Mouse (Mus musculus) heart, postnatal 4 days (tissue): ENCODE results near the gene Acaca. TPM values are rescaled to one million over a fixed set of nuclear protein-coding genes. Genes with fewer than 3 reads are reported as not detected.
A peak's percentile ranks its signal among the peaks of the same experiment; 100 is the strongest.

Source experiments
- DNase-seq: peaks from one replicate; pipeline ENCODE4 v3.0.0; 2021
- total RNA-seq, 2 experiments: library from RNA; stranded (reverse); gene quantifications; 2 replicates each; pipeline ENCODE4 v1.2.3; 2021

Acaca gene
- total RNA-seq, 2 experiments from 2014 or later = 25.0 to 28.4 TPM

DNA sequence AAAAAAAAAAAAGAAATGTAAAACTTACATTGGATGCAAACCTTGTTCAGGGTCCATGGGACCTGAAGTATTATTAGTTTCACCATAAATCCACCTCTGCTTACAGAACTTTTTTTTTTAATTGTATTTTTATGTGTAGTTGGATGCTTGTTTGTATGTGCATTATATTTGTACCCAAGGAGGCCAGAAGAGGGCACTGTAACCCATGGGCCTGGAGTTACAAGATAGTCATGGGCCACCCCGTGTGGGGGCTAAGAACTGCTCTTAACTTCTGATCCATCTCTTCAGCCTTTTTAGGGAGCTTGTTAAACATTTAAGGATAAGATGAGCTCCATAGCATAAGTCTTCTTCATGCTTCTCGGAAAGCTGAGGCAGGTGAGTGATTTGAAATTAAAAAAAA lies 21.4 kb downstream of the Acaca start:
- DNase-seq = no peak

DNA sequence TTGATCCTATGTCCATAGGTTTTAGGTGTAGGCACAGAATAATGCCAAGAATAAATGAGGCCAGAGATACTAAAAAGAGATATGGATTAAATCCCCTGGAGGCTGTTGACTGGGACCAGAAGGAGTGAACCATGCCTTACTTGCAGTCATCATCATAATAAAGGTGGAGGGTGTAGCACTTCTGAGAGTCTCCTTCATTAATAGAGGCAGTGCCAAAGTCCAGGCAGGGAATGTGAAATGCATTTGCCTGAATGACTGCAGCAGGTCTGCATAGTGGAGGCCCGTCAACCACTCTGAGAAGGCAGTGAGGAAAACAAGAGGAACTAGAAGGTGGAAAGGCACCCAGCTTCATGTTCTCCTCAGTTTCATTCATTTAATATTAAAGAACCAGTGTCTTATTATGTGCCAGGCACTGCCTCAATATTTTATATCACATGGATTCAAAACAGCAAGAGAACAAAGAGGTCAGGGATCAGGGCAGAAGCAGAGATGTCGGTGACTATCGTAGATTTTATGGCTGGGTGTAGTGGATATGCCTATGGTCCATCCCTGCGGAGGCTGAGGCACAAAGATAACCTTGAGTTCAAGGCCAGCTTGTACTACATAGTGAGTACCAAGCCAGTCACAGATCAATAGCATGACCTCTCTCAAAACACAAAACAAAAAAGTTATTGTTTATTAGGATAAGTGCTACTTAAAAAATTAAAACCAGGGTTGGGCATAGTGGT lies 27.2 kb downstream of the Acaca start:
- no peak for DNase-seq

DNA sequence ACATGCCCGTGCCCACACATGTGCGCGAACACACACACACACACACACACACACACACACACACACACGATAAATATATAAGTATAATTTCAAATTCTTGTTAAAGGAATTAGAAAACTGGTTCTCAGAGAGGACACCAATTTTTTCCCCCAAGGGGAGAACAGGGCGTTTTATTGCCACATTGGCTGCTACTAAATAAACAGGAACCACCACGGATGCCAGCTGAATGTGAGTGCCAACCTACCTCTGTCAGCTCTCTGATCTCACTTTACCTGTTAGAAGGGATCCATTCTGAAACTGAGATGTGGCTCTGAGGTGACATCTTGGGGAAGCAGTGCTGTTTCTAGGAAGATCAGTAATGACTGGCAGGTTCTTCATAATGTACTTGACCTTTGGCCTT lies 34.7 kb downstream of the Acaca start:
- no peak for DNase-seq

DNA sequence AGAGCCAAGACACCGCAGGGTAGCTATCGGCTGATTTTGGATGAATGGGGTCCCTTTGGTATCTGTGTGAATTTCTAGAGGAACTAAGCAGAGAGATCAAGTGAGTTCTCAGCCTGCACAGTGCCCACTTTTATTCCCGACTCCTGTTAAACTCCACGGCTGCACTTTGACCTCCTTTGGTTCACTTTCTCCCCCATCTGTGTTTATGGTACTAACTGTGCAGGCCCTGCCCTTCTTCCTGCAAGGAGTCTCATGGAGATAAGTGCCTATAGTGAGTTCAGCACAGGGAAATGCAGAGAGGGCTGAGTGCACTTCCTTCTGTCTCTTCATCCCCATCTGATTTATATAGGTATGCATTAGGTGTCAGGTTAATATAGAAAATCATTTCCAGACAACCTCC lies 35.1 kb downstream of the Acaca start:
- DNase-seq = no peak

DNA sequence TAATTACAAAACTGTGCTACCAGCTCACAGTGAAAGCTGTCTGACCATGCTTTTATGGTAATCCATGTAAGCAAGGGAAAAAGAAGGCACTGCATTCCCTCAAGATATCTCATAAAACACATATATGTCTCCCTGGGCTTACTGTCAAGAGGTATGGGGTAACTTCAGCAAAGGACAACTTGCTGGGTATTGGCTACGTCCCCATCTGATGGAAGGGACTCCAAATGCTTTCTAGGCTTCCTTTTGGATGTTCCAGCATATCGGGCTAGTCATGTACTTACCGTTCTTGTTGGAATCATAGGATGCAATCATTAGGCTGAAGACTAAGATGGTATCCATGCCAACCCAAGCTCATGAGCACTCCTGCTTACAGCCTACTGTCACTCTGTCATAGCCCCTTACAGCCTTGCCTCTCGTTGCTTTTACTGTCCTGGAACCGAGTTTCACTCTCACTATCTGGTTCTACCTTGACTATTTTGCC lies 37.6 kb downstream of the Acaca start, which contains the start of gene Gm11437:
Gm11437 (minus strand) TSS at position 431 of the 481 bp plus-strand sequence.
- DNase-seq = no peak

DNA sequence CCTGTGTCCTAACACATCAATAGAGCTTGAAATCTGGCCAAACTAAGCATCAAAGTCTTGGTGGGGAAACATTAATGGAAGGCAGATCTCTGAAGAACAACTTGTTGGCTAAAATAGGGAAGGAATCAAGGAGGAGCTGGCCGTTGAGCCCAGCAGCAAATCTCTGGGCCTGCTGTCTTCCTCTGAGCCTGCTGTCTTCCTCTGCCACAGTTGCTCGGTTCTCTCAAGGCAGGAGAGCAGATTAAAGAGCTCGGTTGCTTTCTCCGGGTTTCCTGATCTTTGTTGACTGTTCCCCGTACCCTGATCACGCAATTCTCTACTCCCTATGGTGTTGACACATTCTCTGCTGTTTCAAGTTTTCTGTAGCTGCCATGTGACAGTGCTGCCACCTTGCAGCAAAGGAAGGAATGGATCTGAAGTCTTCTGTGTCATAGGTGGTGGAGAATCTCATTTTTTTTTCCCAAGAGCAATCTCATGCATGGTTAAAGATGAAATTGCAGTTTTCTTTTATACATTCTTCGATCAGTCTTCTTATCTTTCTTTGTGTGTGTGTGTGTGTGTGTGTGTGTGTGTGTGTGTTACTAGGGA lies 39.3 kb downstream of the Acaca start:
- DNase-seq = peak; percentile 34

DNA sequence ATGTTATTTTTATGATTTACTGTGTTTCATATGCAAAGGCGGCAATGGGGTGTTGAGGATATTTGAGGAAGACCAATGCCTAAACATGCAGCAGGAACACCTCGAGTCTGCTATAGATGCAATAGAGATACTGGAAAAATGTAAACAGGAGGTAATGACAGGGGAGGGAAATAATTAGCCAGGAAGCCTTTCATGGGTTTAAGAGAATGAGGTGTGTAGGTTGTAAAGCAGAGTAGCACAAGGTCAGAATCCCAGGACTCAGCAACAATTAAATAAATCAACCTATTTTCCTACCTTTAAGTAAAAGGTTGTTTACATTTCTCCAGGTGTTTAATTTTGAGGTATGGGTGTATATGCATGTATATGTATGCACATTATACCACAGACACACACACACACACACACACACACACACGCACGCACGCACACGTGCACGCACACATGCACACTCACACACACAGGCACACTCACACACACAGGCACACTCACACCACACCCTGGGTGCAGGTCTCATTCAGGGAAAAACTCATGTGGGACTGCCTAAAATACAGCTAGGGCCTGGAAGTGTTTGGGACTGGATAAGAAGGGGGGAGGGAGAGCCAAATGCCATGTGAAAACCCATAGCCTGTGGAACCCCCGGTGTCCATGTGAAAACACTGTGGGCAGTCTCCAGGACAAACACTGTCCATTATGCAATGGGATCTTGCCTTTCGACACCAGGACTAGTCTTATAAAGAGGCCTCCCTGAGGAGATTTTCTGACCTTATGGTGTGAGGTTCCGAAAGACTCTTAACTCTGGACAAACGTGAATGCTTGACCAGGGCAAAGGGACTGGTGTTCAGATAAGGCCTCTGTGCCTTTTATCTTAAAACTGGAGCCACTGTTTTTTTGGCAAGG lies 43.3 kb downstream of the Acaca start:
- no peak for DNase-seq

DNA sequence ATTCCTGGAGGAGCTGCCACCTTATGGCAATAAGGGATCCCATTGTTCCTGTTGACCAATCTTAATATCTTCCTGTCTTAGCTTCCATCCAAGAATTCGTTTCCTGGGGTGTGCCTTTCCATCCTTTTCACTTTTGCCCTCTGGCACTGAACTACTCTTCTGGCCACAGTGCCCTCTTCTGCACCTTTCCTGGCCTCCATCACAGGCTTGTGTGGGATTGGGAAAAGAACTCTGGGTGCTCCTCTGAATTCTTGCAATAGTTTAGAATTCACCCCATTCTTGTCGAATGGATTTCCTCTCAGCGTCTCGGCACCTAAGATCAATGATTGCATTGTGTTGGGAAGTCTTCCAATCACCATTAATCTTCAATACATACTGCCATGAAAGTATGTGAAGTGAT lies 49.1 kb downstream of the Acaca start:
- DNase-seq = no peak

DNA sequence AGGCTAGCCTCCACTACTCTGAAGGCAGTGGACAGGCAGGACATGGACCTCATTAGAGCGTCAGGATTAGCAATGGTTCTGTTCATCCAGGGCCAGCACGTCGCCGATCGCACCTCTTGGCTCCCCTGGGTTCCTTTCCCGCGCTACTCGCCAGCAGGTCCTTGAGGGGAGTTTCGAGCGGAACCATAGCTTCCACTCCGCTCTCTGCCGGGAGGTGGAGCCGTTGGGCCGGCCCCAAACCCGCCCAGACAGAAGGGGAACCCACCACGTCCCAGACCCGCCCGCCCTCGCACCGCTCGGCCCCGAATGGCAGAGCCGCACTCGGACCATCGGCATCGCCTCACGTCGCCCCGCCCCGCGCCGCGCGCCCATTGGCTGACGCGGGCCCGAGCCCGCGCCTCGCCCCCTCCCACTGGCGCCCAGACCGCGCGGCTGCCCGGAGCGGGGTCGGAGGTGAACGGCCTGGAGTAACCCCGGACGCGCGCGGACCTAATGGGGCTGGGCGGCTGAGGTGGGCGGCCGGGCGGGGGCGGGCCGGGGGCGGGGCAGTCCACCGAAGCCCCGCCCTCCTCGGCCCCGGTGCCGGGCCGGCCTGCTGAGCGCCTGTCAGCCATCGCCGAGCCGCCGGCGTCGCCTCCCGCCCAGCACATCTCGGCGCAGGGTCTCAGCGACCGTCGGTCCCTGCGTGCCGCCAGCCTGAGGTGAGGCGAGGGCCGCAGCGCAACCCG lies 49.9 kb downstream of the Acaca start:
- DNase-seq = peak; percentile 97

DNA sequence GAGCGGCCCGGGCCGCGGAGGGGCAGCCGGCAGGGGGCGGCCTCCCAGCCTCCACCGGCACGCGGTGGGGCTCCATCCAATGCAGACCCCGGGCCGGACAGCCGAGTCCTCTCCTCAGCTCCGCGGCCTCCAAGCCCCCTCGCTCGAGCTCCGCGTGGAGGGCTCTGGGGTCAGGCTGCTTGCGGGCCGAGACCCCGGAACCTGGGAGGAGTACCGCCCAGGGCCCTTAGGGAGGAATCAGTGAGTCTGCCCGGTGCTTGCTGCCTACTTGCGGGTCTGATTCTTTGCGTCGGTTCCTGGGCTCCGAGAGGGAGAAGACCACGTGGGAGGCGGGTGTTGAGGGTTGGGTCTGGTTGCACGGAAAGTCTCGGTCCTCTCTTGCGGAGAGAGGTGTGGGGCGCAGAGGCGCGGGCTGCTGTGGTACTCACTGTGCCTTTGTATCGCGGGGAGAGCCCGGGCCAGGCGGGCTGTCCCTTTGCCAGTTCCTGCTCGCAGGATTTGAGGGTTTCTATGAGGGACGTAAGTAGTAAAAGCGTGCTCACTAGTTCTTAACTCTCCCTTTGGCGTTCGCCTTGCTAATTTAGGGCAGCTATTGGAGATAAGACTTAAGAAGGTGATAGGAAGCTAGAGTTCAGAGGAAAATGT lies 50.6 kb downstream of the Acaca start:
- DNase-seq = peak; percentile 67

DNA sequence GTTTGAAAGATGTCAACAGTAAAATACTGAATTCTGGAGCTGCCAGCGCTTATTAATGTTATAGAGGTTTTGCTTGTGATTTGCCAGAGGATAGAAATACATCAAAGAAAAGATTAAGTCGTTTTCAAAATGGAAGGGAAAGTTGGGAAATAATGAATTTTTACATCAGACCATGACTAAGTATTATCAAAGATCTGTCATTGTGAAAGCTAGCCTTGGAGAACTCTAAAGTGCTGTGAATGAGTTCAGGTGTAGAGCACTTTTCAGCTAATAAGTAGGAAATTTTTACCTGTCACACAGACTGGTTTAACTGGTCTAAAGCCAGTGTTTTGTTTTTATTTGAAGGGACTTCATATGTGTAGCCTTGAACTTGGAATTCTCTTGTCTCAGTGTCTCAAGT lies 51.8 kb downstream of the Acaca start:
- no peak for DNase-seq

DNA sequence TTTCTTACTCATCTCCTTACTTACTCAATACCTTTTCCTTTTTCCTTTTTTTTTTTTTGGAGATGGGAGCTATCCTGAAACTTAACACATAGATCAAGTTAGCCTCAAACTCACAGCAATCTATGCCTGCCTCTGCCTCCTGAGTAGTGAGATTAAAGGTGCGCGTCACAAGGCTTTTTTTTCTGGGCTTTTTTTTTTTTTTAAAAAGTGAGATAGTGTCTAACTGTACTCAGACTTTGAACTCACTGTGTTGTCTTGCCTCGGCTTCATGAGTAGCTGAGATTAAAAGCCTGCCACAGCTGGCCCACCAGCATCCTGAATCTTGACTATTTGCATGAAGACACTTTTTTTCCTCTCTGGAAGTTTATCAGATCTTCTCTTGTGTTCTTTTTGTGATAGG lies 59.1 kb downstream of the Acaca start:
- DNase-seq = no peak

DNA sequence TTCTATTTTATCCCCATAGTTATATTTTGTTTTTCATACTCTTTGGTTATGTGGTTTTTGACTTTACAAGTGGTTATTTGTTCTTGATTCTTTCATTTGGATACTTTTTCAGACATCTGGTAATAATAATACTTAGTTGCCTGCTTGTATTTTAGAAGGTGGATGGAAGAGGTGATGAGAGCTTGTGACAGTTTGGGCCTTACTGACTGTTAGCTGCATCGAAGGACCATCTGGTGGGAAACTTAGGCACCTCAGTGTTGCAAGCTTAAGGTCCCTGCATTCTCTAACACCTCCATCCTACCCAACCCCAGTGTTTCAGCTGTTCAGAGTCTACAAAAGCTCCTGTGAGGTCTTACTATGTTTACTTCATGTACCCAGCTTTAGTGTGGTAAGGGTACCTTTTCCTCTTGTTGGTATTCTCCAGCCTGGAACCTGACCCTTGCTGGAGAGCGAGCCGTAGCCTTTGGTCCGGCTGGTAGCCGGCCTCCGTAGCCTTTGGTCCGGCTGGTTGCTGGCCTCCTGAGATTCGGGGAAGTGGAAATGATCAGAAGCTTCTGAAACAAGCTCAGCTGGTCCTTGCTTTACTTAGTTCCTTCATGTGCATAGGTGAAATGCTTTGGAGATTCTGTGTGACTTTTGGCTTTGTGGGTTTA lies 61.2 kb downstream of the Acaca start:
- DNase-seq = no peak

DNA sequence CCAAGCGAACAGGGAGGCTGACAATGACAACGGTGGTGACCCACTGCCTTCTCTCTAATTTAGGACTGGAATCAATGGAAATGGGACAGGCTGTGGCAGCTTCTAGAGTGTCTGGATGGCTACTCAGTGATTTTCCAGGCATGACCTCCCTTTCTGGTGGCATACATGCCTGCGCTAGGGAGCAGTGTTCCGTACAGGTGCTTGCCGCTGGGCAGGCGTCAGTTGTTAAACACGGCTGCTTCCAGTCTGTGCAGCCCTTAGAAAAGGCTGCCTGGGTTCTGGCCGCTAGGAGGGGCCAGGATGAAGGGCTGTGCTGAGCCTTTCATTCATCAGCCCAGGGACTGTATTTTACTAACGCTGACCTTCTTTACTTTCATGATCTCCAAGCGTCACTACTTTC lies 63.8 kb downstream of the Acaca start:
- no peak for DNase-seq

DNA sequence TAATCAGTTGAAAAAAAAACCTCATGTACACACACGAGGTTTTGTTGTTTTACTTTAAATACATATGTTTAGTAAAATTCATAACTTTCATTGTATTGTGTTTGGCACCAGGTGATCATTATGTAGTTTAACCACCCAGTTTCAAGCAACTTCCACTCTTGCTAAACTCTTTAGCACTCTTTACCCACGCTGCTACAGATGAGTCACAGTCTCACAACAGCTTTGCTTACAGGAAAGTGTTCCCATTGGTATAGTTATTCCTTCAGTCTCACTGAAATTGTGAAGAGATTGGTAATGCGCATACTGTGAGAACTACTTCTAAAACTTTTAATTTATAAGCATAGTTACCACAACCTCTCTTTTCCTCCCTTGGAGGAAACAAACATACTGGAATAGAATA lies 65.3 kb downstream of the Acaca start:
- DNase-seq = no peak

DNA sequence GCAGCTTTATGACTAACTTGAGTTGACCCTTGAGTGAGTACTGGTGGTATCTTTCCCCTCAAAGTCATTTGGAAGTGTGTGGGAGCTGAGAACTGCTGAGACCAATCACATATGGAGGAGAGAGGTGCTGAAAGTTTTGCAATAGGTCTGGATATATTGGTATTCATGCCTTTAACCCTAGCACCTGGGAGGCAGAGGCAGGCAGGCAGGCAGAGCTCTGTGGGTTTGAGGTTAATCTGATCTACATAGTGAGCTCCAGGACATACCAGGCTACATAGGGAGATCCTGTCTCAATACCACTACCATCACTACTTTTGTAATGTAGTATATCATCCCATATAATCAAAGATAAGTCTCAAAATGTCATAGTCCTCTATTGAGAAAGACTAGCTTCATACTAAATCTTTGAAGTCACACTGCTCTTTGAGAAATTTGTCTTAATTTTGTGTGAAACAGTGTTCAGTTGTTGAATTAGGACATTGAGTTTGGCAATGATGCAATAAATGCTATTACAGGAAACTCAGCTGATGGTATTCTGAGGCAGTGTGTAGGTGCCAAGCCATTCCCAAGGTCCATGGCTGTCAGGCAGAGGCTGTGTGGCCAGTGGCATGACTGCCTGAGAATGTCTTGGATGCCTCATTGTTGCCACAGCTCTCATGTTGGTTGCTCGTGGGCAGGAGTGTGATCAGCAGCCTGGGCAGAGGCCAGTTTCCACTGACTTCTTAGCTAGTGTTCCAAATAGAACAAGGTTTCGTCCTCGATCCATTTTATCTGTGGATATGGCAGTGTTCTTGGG lies 68.3 kb downstream of the Acaca start:
- DNase-seq = no peak

DNA sequence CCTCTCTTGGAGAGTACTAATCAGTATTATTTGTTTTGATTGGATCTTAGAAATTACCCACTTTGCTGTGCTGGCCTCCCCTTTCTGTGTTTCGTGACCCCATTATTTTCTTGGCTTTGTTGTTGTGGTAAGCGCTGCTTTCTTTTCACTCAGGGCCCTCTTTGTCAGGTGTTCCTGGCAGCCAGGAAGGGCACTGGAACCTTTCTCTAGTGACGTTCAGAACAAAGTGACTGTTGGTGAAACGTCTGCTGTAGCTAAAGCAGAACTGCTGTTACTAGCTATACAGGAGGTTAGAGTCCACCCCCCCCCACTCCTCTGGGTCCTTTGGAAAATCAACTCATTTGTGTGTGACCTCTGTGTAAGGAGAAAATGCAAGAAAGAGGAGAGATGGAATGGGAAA lies 76.3 kb downstream of the Acaca start:
- no peak for DNase-seq

DNA sequence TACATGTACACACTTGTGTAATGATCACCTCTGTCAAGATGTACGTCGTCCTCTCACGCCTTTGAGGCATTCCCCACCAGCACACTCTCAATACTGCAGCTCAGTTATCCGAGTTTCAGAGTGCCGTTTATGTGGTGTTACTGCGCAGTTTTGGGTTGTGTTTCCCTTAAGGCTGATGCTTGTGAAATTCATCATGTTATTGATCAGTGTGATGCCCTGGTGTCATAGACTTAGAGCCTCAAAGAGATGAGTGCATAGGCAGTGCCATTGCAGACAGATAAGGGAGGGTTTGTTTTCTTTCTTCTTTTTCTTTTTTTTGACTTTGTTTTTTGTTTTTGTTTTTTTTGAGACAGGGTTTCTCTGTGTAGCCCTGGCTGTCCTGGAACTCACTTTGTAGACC lies 81.4 kb downstream of the Acaca start:
- DNase-seq = no peak

DNA sequence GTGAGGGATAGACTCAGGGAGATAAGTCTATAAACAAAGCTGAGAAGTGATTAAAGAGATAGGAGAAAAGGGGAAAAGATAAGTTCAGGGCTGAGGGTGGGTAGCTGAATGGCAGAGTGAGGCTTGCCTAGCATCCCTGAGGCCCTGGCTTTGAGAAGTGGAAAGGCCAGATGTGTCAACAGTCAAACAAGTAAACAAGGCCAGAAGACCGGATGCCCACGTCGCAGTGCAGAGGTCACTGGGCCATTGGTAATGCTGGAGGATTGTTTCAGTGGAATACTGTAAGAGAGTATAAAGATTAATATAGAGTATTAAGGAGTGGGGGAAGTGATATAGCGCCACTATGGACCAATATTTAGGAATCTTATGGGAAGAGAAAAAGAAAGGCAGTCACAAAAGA lies 89.5 kb downstream of the Acaca start:
- DNase-seq = no peak

DNA sequence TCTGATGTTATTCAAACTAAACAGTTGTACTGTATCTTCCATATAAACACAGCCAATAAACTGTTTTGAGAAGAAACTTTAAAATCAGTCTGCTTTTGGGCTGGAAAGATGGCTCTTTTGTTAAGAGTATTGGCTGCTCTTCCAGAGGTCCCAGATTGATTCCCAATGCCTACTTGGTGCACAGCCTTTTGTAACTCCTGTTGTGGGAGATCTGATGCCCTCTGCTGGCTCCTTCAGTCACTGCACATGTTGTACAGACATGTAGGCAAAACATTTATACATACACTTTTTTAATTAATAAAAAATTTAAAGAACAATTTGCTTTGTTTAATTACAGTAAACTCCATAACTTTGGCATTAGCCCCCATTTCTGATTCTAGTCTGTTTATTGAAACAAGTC lies 114.1 kb downstream of the Acaca start:
- DNase-seq = peak; percentile 54

DNA sequence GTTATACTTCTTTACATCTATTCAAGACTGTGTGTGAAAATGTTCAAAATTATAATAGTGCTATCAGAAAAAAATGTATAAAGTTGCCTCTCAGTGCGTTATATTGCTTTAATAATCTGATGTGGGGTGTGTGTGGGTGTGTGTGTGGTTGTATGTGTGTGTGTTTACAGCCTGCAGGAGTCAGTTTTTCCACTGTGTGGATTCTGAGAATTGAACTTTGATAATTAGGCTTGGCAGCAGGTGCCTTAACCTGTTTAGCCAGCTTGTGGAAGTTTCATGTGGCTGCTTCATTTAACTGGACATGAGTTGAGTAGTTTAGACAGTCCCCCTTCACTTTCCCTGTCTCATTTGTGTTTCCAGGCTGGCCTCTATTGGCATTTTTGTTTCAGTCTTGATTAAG lies 117.9 kb downstream of the Acaca start:
- no peak for DNase-seq
